In the genomic region with DNA sequence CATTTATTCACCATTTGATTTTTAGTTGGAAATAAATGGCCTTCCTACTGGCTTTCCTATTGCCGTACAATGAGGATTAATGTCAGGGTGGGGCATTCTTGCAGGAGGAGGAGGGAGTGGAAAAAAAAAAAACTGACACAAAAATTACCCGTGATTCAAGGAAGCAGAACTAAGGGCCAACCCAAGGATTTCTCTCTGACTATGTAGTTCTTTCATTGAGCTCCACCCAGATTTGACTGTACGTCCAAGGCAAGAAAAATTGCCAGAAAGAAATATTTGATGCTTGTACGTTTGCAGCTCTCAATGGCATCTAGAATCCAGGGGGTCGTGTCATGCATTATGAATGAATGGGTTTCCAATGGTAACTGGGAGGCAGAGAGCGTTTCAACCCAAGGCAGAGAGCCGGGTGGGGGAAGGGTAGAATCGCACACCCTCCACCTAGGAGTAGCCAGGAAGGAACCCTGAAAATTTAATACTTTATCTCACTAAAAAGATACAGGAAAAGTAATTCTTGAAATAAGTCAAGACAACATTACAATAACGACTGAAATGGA, we compare ENCODE assay signal across 8 mouse cellular contexts. TPM values are rescaled to one million over a fixed set of nuclear protein-coding genes. Genes with fewer than 3 reads are reported as not detected.
DNase-seq lines count a peak whose midpoint lies in the region; ATAC-seq and TF ChIP-seq lines count a peak whose summit lies in the region.

No protein-coding gene starts in this region.

- no peaks in the 10 kb centered on the region for H3K36me3 ChIP-seq in kidney, embryonic 15.5 days
- H3K36me3 ChIP-seq in hindbrain, embryonic 13.5 days = no peaks in the 10 kb centered on the region
- no peaks in the 10 kb centered on the region for H3K36me3 ChIP-seq in myocyte (ENCODE audit: control insufficient read depth, insufficient read depth)

- H3ac ChIP-seq in myocyte (ENCODE audit: control insufficient read depth, insufficient read length) = no peak overlapping the region

- H3K4me2 ChIP-seq in kidney, embryonic 15.5 days = peak overlapping the region; percentile 67
- peak overlapping the region; percentile 84 for H3K4me2 ChIP-seq in hindbrain, embryonic 13.5 days
- peak overlapping the region; percentile 96 for H3K4me2 ChIP-seq in myocyte (ENCODE audit: low read depth)

- 0 out of 2 replicates have a peak, but pooled peaks have one; percentile 40 for ATAC-seq in kidney, embryonic 15.5 days (replicated peaks; ENCODE audit: low FRiP score)
- ATAC-seq in hindbrain, embryonic 13.5 days (ENCODE audit: low FRiP score) = peak; percentile 71

- no peaks in the 10 kb centered on the region; the same call in 1 of the 2 replicates for H3K27me3 ChIP-seq in kidney, embryonic 15.5 days
- H3K27me3 ChIP-seq in hindbrain, embryonic 13.5 days = no peaks in the 10 kb centered on the region
- no peaks in the 10 kb centered on the region for H3K27me3 ChIP-seq in myocyte (ENCODE audit: control insufficient read depth, insufficient read depth, insufficient read length)

- 9% methylated on average over 9 of the region's 9 CpGs for WGBS in kidney, embryonic 15.5 days
- 1% methylated on average over 9 of the region's 9 CpGs for WGBS in hindbrain, embryonic 13.5 days

- DNase-seq in kidney, adult 18-20 months = no peak
- peak; percentile 65 to 71 for DNase-seq in cerebellum, postnatal 25 days
- DNase-seq in c-Kit-positive CD71-positive TER-119-positive erythroid progenitor cells, embryonic 14.5 days (ENCODE audit: low spot score) = no peak
- DNase-seq in ovary, adult 18-20 months (ENCODE audit: low spot score) = no peak
- DNase-seq in kidney, postnatal 36 days = no peak

- H3K4me1 ChIP-seq in kidney, embryonic 15.5 days = peaks cover 26% of the 10 kb centered on the region
- peaks cover 53% of the 10 kb centered on the region for H3K4me1 ChIP-seq in hindbrain, embryonic 13.5 days (replicated peaks)

- TF ChIP-seq POLR2A in myocyte (IDR thresholded peaks at IDR 0.05; ENCODE audit: insufficient read length, low read depth) = no peak

- H3K27ac ChIP-seq in kidney, embryonic 15.5 days = no peak overlapping the region; the same call in 1 of the 2 replicates
- peak overlapping the region; percentile 96 for H3K27ac ChIP-seq in hindbrain, embryonic 13.5 days

- H3K4me3 ChIP-seq in kidney, embryonic 15.5 days (replicated peaks) = peak overlapping the region; percentile 49
- H3K4me3 ChIP-seq in hindbrain, embryonic 13.5 days = peak overlapping the region; percentile 68
- peak overlapping the region; percentile 29 for H3K4me3 ChIP-seq in myocyte

- no peak overlapping the region; the same call in 1 of the 2 replicates for H3K9ac ChIP-seq in kidney, embryonic 15.5 days
- peak overlapping the region; percentile 86 for H3K9ac ChIP-seq in hindbrain, embryonic 13.5 days

- no peaks in the 10 kb centered on the region for H3K79me2 ChIP-seq in myocyte (ENCODE audit: control insufficient read depth, insufficient read depth)

- no peaks in the 10 kb centered on the region for H3K9me3 ChIP-seq in kidney, embryonic 15.5 days (replicated peaks)
- H3K9me3 ChIP-seq in hindbrain, embryonic 13.5 days = no peaks in the 10 kb centered on the region

TF ChIP-seq in myocyte, 11 proteins besides CTCF, POLR2A, EP300 and RAD21:
- TF ChIP-seq MYOD1 (IDR thresholded peaks at IDR 0.05; ENCODE audit: control insufficient read depth in 1 of 3, insufficient read length in 2 of 3, low read depth in 2 of 3) (no peak), POLR2AphosphoS2 (IDR thresholded peaks at IDR 0.05; ENCODE audit: insufficient read length, low read depth) (no peak), USF1 (IDR thresholded peaks at IDR 0.05; ENCODE audit: low read depth) (no peak), REST (IDR thresholded peaks at IDR 0.05; ENCODE audit: insufficient read depth, insufficient read length) (no peak), CEBPB (IDR thresholded peaks at IDR 0.05; ENCODE audit: insufficient read depth, poor library complexity, severe bottlenecking) (no peak), TCF3 (IDR thresholded peaks at IDR 0.05; ENCODE audit: insufficient read length, low read depth) (no peak), TCF12 (IDR thresholded peaks at IDR 0.05; ENCODE audit: insufficient read depth, poor library complexity, severe bottlenecking) (no peak), MAX (IDR thresholded peaks at IDR 0.05; ENCODE audit: low read depth) (no peak), E2F4 (IDR thresholded peaks at IDR 0.05; ENCODE audit: insufficient read depth) (no peak), MYOG (IDR thresholded peaks at IDR 0.05; ENCODE audit: control insufficient read depth in 1 of 3, insufficient read depth in 1 of 3, insufficient read length in 2 of 3, low read depth in 2 of 3) (no peak), SRF (IDR thresholded peaks at IDR 0.05; ENCODE audit: control insufficient read depth, insufficient read length, low read depth) (no peak)

RNA-seq across cellular contexts. Expression of gene Gm6525, which starts 45.9 kb away (rescaled TPM):
- polyA plus RNA-seq in kidney, embryonic 15.5 days (2015; fragmentation: Nextera tagmentation; extraction: Ambion mirVana) = 0.51 and 1.1 TPM in 2 replicates
- polyA plus RNA-seq in hindbrain, embryonic 13.5 days (2015; fragmentation: Nextera tagmentation; extraction: Ambion mirVana) = 2.9 and 3.3 TPM in 2 replicates
- 0.12 TPM for polyA plus RNA-seq in myocyte (2012; fragmentation: generic; extraction: Trizol)

Comparison
In these comparisons a context has a peak if more than half of its experiments do, and no peak if none do; other contexts are left out.
1. DNase-seq: peak in cerebellum, postnatal 25 days (2 of 2); none in kidney, adult 18-20 months (single experiment), c-Kit-positive CD71-positive TER-119-positive erythroid progenitor cells, embryonic 14.5 days (single experiment), ovary, adult 18-20 months (single experiment) and kidney, postnatal 36 days (0 of 2).
2. Peak in every context shown above with its lines, with median percentiles within 50 percentile points of each other: H3K4me2 ChIP-seq and H3K4me3 ChIP-seq.